Mouse (Mus musculus) stomach, postnatal 0 days (tissue): ENCODE measurements around the gene Car9.

Experiments
- CTCF ChIP-seq: IDR thresholded peaks from 2 replicates; pipeline ENCODE4 v1.5.1; 2016; ENCODE audit warnings: antibody characterized with exemption, low read depth, mild to moderate bottlenecking, moderate library complexity
- EP300 ChIP-seq: optimal IDR thresholded peaks from 2 replicates; pipeline ENCODE3; 2016; ENCODE audit warnings: antibody characterized with exemption

DNA sequence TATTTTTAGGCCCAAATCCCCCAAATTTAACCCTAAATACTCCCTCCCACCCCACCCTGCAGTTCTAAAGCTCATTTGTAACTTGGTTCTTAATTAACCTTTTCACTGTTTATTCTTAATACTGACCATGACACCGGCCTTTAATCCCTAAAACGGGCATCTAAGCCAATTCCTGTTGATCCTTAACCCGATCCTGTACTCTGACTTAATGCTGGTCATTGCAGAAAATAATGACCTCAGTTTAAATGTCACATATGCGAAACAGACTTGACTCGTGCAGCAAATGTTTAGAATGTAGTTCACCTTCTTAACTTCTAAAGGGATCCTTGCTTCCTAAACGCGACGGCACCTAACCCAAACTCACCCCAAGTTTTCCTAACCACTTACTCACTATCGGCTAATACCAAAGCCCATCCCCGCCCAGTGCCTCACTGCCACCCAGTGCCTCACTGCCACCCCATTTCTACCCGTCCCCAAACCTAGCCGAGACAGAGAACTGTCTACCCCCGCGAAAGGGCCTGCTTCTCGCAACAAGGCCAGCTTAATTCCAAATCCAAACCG, 54.8 kb downstream of the Car9 start:
- no peak for TF ChIP-seq CTCF
- no peak for TF ChIP-seq EP300
